Mouse (Mus musculus) hindbrain, embryonic 11.5 days (tissue): Measurements from ENCODE around the gene Pphln1. TPM values are rescaled to one million over a fixed set of nuclear protein-coding genes. Genes with fewer than 3 reads are reported as not detected.

ENCODE experiments used
- ATAC-seq: fragments of 200-750 bp; cut with Nextera tagmentation; 2 replicates; pipeline ENCODE4 v1.8.0; 2017; ENCODE audit warnings: mild to moderate bottlenecking, moderate TSS enrichment, moderate library complexity; ENCODE audit not compliant: low FRiP score
- DNase-seq: peaks from one replicate; pipeline ENCODE4 v3.0.0-alpha.2; 2015; ENCODE audit warnings: low spot score
- H3K27ac ChIP-seq: fragments of 300-500 bp; sonication (generic); 2 replicates; pipeline ENCODE4 v1.5.1; 2014; ENCODE audit warnings: mild to moderate bottlenecking, low read depth, low read length
- H3K27me3 ChIP-seq: fragments of 300-500 bp; sonication (generic); 2 replicates; pipeline ENCODE4 v1.6.1; 2014; ENCODE audit warnings: mild to moderate bottlenecking, low read length, moderate library complexity, mixed read lengths; ENCODE audit not compliant: control insufficient read depth, insufficient read depth
- H3K36me3 ChIP-seq: fragments of 300-500 bp; sonication (generic); 2 replicates; pipeline ENCODE4 v1.6.1; 2014; ENCODE audit warnings: mild to moderate bottlenecking, low read length, moderate library complexity, mixed read lengths; ENCODE audit not compliant: control insufficient read depth, insufficient read depth
- H3K4me1 ChIP-seq: fragments of 300-500 bp; sonication (generic); replicated peaks from 2 replicates; pipeline ENCODE4 v1.6.1; 2014; ENCODE audit warnings: low read length, mixed read lengths; ENCODE audit not compliant: control insufficient read depth, insufficient read depth
- H3K4me2 ChIP-seq: fragments of 300-500 bp; sonication (generic); replicated peaks from 2 replicates; pipeline ENCODE4 v1.6.1; 2014; ENCODE audit warnings: mild to moderate bottlenecking, low read depth, low read length
- H3K4me3 ChIP-seq: fragments of 300-500 bp; sonication (generic); 2 replicates; pipeline ENCODE4 v1.5.1; 2014; ENCODE audit warnings: low read depth, low read length
- H3K9ac ChIP-seq: fragments of 300-500 bp; sonication (generic); 2 replicates; pipeline ENCODE4 v1.6.1; 2014; ENCODE audit warnings: low read depth, low read length
- H3K9me3 ChIP-seq: fragments of 300-500 bp; sonication (generic); 2 replicates; pipeline ENCODE4 v1.6.1; 2016; ENCODE audit warnings: low read length; ENCODE audit not compliant: control insufficient read depth
- WGBS: fragments of 180-500 bp; shearing (Covaris S2); extraction: QIAGEN DNeasy Blood & Tissue Kit; methylation state at CpG from one replicate; pipeline ENCODE4 v1.1.7; 2014; 5-methylcytosine and 5-hydroxymethylcytosine counted together
- polyA plus RNA-seq: library from polyadenylated mRNA; unstranded; fragments of >200 nt; fragmentation: Nextera tagmentation; extraction: Ambion mirVana; gene quantifications from 2 replicates; pipeline ENCODE4 v1.2.1, GENCODE M21; 2014

The Pphln1 gene
- polyA plus RNA-seq, 1 experiment from 2014 or later: 68.7 TPM

- Histone ChIP-seq H3K4me3 (no peak overlapping the region), H3K4me1 (no peaks in the 10 kb centered on the region), H3K4me2 (no peak overlapping the region), H3K27me3 (no peaks in the 10 kb centered on the region), H3K9me3 (no peaks in the 10 kb centered on the region), H3K9ac (no peak overlapping the region), H3K27ac (no peak overlapping the region), H3K36me3 (no peaks in the 10 kb centered on the region)
- 95% methylated on average over 3 of the region's 3 CpGs for WGBS
- ATAC-seq (no peak), DNase-seq (no peak)
These were observed 50.7 kb downstream of the Pphln1 start for GRCm38 (mm10) chr15:93448862-93449261.

GRCm38 (mm10) chr15:93453296-93453695 is 55.1 kb downstream of the Pphln1 start:
- 83% methylated on average over 1 of the region's 1 CpGs for WGBS

GRCm38 (mm10) chr15:93456005-93456404 is 57.9 kb downstream of the Pphln1 start:
- Histone ChIP-seq H3K9ac (no peak overlapping the region), H3K4me3 (no peak overlapping the region), H3K27ac (no peak overlapping the region), H3K4me2 (no peak overlapping the region), H3K36me3 (no peaks in the 10 kb centered on the region), H3K27me3 (no peaks in the 10 kb centered on the region), H3K4me1 (no peaks in the 10 kb centered on the region), H3K9me3 (no peaks in the 10 kb centered on the region)
- no peak for DNase-seq
- no peak for ATAC-seq

More at GRCm38 (mm10) chr15:93453296-93453695, 55.1 kb downstream of the Pphln1 start:
- ATAC-seq (no peak), DNase-seq (no peak)
- Histone ChIP-seq H3K27me3 (no peaks in the 10 kb centered on the region), H3K36me3 (no peaks in the 10 kb centered on the region), H3K9ac (no peak overlapping the region), H3K4me3 (no peak overlapping the region), H3K9me3 (no peaks in the 10 kb centered on the region), H3K27ac (no peak overlapping the region), H3K4me2 (no peak overlapping the region), H3K4me1 (no peaks in the 10 kb centered on the region)

DNA sequence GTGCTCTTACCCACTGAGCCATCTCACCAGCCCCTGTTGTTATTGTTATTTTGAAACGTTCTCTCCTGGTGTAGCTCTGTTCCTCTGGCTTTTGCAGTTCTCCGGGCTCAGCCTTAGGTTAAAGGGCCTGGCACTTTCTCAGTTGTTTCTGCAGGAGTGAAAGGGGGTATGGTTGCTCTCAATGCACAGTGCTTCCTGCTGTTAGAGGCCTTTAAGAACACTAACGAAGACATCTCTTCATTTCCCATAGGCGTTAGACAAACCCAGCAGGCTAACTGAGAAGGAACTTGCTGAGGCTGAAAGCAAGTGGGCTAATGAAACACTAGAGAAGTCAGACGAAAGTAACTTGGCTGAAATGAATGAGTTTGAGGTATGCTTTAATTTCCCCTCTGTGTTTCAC is 61.3 kb downstream of the Pphln1 start:
- no peak overlapping the region for H3K4me3 ChIP-seq
- no peaks in the 10 kb centered on the region for H3K4me1 ChIP-seq
- H3K27ac ChIP-seq: no peak overlapping the region
- 69% methylated on average over 5 of the region's 5 CpGs for WGBS
- DNase-seq (no peak), ATAC-seq (no peak)
- H3K27me3 ChIP-seq: no peaks in the 10 kb centered on the region
- no peak overlapping the region for H3K9ac ChIP-seq
- no peaks in the 10 kb centered on the region for H3K36me3 ChIP-seq
- H3K9me3 ChIP-seq: no peaks in the 10 kb centered on the region
- H3K4me2 ChIP-seq: no peak overlapping the region

- H3K27ac ChIP-seq: no peak overlapping the region
- H3K4me1 ChIP-seq: no peaks in the 10 kb centered on the region
These were observed 62.9 kb downstream of the Pphln1 start for GRCm38 (mm10) chr15:93461066-93461465.

GRCm38 (mm10) chr15:93471651-93472050 is 73.5 kb downstream of the Pphln1 start:
- Histone ChIP-seq H3K36me3 (no peaks in the 10 kb centered on the region), H3K9me3 (no peaks in the 10 kb centered on the region), H3K27ac (no peak overlapping the region), H3K27me3 (no peaks in the 10 kb centered on the region), H3K9ac (no peak overlapping the region), H3K4me2 (no peak overlapping the region), H3K4me3 (no peak overlapping the region), H3K4me1 (no peaks in the 10 kb centered on the region)
- no peak for DNase-seq
- ATAC-seq: no peak
- WGBS: 56% methylated on average over 12 of the region's 12 CpGs

More at GRCm38 (mm10) chr15:93461066-93461465, 62.9 kb downstream of the Pphln1 start:
- Histone ChIP-seq H3K9me3 (no peaks in the 10 kb centered on the region), H3K36me3 (no peaks in the 10 kb centered on the region), H3K9ac (no peak overlapping the region), H3K4me2 (no peak overlapping the region), H3K27me3 (no peaks in the 10 kb centered on the region), H3K4me3 (no peak overlapping the region)
- 97% methylated on average over 23 of the region's 23 CpGs for WGBS
- DNase-seq (no peak), ATAC-seq (no peak)

- Histone ChIP-seq H3K9ac (no peak overlapping the region), H3K36me3 (no peaks in the 10 kb centered on the region), H3K9me3 (no peaks in the 10 kb centered on the region), H3K4me2 (no peak overlapping the region), H3K4me1 (no peaks in the 10 kb centered on the region), H3K27me3 (no peaks in the 10 kb centered on the region), H3K4me3 (no peak overlapping the region), H3K27ac (no peak overlapping the region)
- WGBS: 65% methylated on average over 1 of the region's 1 CpGs
- DNase-seq (no peak), ATAC-seq (no peak)
These were observed 73.9 kb downstream of the Pphln1 start for GRCm38 (mm10) chr15:93472089-93472488.

- H3K9ac ChIP-seq: no peak overlapping the region
- ATAC-seq (no peak), DNase-seq (no peak)
- H3K4me2 ChIP-seq: no peak overlapping the region
- H3K9me3 ChIP-seq: no peaks in the 10 kb centered on the region
- no peak overlapping the region for H3K4me3 ChIP-seq
- H3K4me1 ChIP-seq: no peaks in the 10 kb centered on the region
- H3K36me3 ChIP-seq: no peaks in the 10 kb centered on the region
- 88% methylated on average over 3 of the region's 3 CpGs for WGBS
- H3K27me3 ChIP-seq: no peaks in the 10 kb centered on the region
- H3K27ac ChIP-seq: no peak overlapping the region
These were observed 76.1 kb downstream of the Pphln1 start for GRCm38 (mm10) chr15:93474277-93474676.

DNA sequence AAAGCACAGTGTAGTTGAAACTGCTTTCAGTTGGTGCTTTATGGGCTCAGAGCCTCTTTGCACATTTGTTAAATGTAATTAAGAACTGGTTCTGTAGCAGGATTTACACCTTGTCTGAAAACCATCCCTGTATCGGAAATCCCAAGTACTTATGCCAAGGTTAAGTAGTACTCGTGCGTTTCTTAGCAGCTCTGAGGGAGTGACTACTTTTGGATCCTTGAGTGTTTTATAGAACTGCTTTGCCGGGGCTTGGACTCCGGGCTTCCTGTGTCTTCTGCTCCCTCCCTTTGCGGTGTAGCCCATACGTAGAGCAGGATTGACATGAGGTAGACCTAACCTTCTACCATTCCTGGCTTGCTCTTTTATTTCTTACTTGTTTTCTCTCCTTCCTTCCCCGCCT is 77.5 kb downstream of the Pphln1 start:
- no peak overlapping the region for H3K4me3 ChIP-seq
- ATAC-seq: no peak
- H3K4me2 ChIP-seq: no peak overlapping the region
- H3K27ac ChIP-seq: no peak overlapping the region
- no peaks in the 10 kb centered on the region for H3K27me3 ChIP-seq
- no peaks in the 10 kb centered on the region for H3K9me3 ChIP-seq
- WGBS: 86% methylated on average over 8 of the region's 8 CpGs
- no peak for DNase-seq
- no peak overlapping the region for H3K9ac ChIP-seq
- no peaks in the 10 kb centered on the region for H3K36me3 ChIP-seq
- no peaks in the 10 kb centered on the region for H3K4me1 ChIP-seq
